Mouse (Mus musculus) CH12.LX (cell line): Measurements from ENCODE around the gene Hao1.

Experiments
- CHD1 ChIP-seq: IDR thresholded peaks from 2 replicates; pipeline ENCODE4 v1.6.1; 2012; ENCODE audit warnings: low read depth, low read length, improper control_type of control experiment, inconsistent platforms
- CTCF ChIP-seq, 2 experiments: IDR thresholded peaks in 1 of 2; conservative IDR thresholded peaks in 1 of 2; 2 replicates each; pipeline ENCODE4 v1.5.1; 2011 to 2012; ENCODE audit warnings: low read depth in 2 of 2, low read length in 2 of 2, improper control_type of control experiment in 1 of 2, inconsistent platforms in 1 of 2, mild to moderate bottlenecking in 1 of 2, moderate library complexity in 1 of 2
- EP300 ChIP-seq: IDR thresholded peaks from 2 replicates; pipeline ENCODE4 v1.6.1; 2011; ENCODE audit warnings: low read length, improper control_type of control experiment
- JUND ChIP-seq: conservative IDR thresholded peaks from 2 replicates; pipeline ENCODE4 v1.6.1; 2011; ENCODE audit warnings: low read depth, low read length, improper control_type of control experiment
- KAT2A ChIP-seq: IDR thresholded peaks from 2 replicates; pipeline ENCODE4 v1.6.1; 2012; ENCODE audit warnings: low read length, improper control_type of control experiment, inconsistent platforms; ENCODE audit not compliant: insufficient replicate concordance
- MXI1 ChIP-seq: IDR thresholded peaks from 2 replicates; pipeline ENCODE4 v1.6.1; 2011; ENCODE audit warnings: mild to moderate bottlenecking, low read depth, low read length, improper control_type of control experiment
- NRF1 ChIP-seq: IDR thresholded peaks from 2 replicates; pipeline ENCODE4 v1.6.1; 2014; ENCODE audit warnings: low read depth, mild to moderate bottlenecking, inconsistent platforms, low read length, improper control_type of control experiment, moderate library complexity
- POLR2A ChIP-seq: IDR thresholded peaks from 2 replicates; pipeline ENCODE4 v1.6.1; 2011; ENCODE audit warnings: low read depth, mild to moderate bottlenecking, improper control_type of control experiment, low read length
- TBP ChIP-seq: conservative IDR thresholded peaks from 2 replicates; pipeline ENCODE4 v1.6.1; 2011; ENCODE audit warnings: low read depth, low read length, improper control_type of control experiment
- TCF12 ChIP-seq: IDR thresholded peaks from 2 replicates; pipeline ENCODE4 v1.6.1; 2014; ENCODE audit warnings: low read depth, mild to moderate bottlenecking, inconsistent platforms, low read length, improper control_type of control experiment
- USF1 ChIP-seq: IDR thresholded peaks from 2 replicates; pipeline ENCODE4 v1.6.1; 2014; ENCODE audit warnings: low read depth, mild to moderate bottlenecking, inconsistent platforms, low read length, improper control_type of control experiment

- TF ChIP-seq USF1: no peak
- TF ChIP-seq JUND: no peak
- TF ChIP-seq CHD1: no peak
- no peak for TF ChIP-seq EP300
- peak; percentile 28 to 85; a peak in 2 of 4 replicates for TF ChIP-seq CTCF (conservative IDR thresholded peaks at IDR 0.05 in 1 of 2, IDR thresholded peaks at IDR 0.05 in 1 of 2; ENCODE audit: low read depth in 2 of 2, low read length in 2 of 2)
- TF ChIP-seq TCF12: no peak
- TF ChIP-seq POLR2A: no peak
- no peak for TF ChIP-seq MXI1
- no peak for TF ChIP-seq NRF1
- no peak for TF ChIP-seq TBP
- no peak for TF ChIP-seq KAT2A
Observed at GRCm38 (mm10) chr2:134549770-134550169, 4.4 kb downstream of the Hao1 start.
